In genomic region chr12:84172216-84172615, GRCm38 (mm10) we compare ENCODE assay signal across 15 mouse cellular contexts. TPM values are rescaled to one million over a fixed set of nuclear protein-coding genes. Genes with fewer than 3 reads are reported as not detected.
"Had no signal": no experiment of that assay in that cellular context is flagged by ENCODE, and none has a peak within 500 bp of the region (broad histone marks: within the 10 kb centered on the region; RNA-seq: fewer than 3 reads in every experiment).

No protein-coding gene starts in this region.

- H3K9ac ChIP-seq: limb, embryonic 13.5 days; midbrain, embryonic 12.5 days; midbrain, embryonic 15.5 days; neural tube, embryonic 12.5 days; neural tube, embryonic 15.5 days had no signal

- H3K27me3 ChIP-seq: limb, embryonic 13.5 days; midbrain, embryonic 12.5 days; midbrain, embryonic 15.5 days; neural tube, embryonic 12.5 days; neural tube, embryonic 15.5 days had no signal

- H3K4me3 ChIP-seq: layer of hippocampus, adult 2 months; limb, embryonic 10.5 days; limb, embryonic 13.5 days; midbrain, embryonic 12.5 days; midbrain, embryonic 15.5 days; neural tube, embryonic 12.5 days; neural tube, embryonic 15.5 days had no signal

- DNase-seq: kidney, adult 2 months; layer of hippocampus, adult 9-11 months; lung, adult 2 months; lung, postnatal 36 days; thymus, postnatal 25 days had no signal

- H3K4me2 ChIP-seq: limb, embryonic 13.5 days; midbrain, embryonic 12.5 days; midbrain, embryonic 15.5 days; neural tube, embryonic 12.5 days; neural tube, embryonic 15.5 days had no signal

- H3K36me3 ChIP-seq: midbrain, embryonic 15.5 days had no signal

- H3K27ac ChIP-seq: kidney, postnatal 0 days; limb, embryonic 10.5 days; limb, embryonic 13.5 days; midbrain, embryonic 12.5 days; midbrain, embryonic 15.5 days; neural tube, embryonic 12.5 days; neural tube, embryonic 15.5 days had no signal

- ATAC-seq: intestine, postnatal 0 days; midbrain, embryonic 15.5 days had no signal

- H3K9me3 ChIP-seq: limb, embryonic 10.5 days; limb, embryonic 13.5 days; midbrain, embryonic 12.5 days; midbrain, embryonic 15.5 days; neural tube, embryonic 12.5 days; neural tube, embryonic 15.5 days had no signal

RNA-seq across cellular contexts. Expression of gene Pnma1, which starts 23.9 kb away (rescaled TPM):
- polyA plus RNA-seq: kidney, adult 2 months; liver, adult 2 months had no signal
